Mouse (Mus musculus) erythroblast, adult 5-6 weeks (primary cell): Measurements from ENCODE around the gene Aif1. TPM values are rescaled to one million over a fixed set of nuclear protein-coding genes. Genes with fewer than 3 reads are reported as not detected.

ENCODE experiments used
- ATAC-seq: replicated peaks from 2 replicates; pipeline ENCODE4 v1.8.0; 2016; ENCODE audit warnings: moderate number of reproducible peaks, mild to moderate bottlenecking, moderate TSS enrichment, inconsistent platforms; ENCODE audit not compliant: poor library complexity, low FRiP score, severe bottlenecking
- total RNA-seq, 2 experiments: library from RNA; stranded (forward) in 1 of 2; stranded (reverse) in 1 of 2; fragments of 150-400 nt in 1 of 2; fragments of 200-764, 138-1000 nt in 1 of 2; gene quantifications; 2 replicates each; pipeline versions ENCODE4 v1.2.3 to v1.2.4; 2015 to 2017; ENCODE audit warnings: low replicate concordance in 2 of 2

Gene Aif1
- total RNA-seq (2015; ENCODE audit: low replicate concordance) (14.4 and 19.8 TPM in 2 replicates), total RNA-seq (2017; ENCODE audit: low replicate concordance) (8.7 and 15.8 TPM in 2 replicates)

DNA sequence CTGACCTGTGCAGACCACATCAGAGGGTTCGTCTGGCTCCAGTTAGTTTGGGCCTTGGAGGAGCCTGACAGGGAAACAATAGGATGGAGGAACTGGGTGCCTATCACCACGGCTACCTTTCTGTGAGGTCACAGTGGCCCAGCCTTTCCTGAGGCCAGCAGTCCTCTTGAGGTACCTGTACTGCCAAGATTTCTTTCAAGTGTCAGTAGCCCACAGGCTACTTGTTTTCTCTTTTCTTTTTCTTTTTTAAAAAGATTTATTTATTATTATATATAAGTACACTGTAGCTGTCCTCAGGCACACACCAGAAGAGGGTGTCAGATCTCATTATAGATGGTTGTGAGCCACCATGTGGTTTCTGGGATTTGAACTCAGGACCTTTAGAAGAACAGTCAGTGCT, at the start of gene Aif1:
Gene Aif1 (minus strand): TSS at position 101 of the 400 bp plus-strand sequence.
- ATAC-seq = no peak

DNA sequence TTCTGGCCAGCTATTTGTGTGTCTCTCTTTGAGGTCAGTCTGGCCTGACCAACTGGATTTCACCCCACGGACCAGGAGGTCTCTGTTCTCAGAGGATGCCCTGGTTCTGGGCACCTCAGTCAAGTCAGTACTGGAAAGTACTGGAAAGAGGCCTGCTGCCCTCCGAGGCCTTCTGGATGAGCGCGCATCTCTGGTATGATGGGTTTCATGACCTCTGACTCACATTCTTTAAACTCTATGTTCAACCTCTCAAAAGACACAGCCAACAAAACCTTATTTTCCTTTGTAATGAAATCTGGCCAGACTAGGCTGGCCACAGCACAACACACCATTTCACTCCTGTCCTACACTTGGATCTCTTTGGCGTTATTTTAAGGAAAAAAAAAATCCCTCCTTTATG, 49.6 kb upstream of the Aif1 start:
- no peak for ATAC-seq

DNA sequence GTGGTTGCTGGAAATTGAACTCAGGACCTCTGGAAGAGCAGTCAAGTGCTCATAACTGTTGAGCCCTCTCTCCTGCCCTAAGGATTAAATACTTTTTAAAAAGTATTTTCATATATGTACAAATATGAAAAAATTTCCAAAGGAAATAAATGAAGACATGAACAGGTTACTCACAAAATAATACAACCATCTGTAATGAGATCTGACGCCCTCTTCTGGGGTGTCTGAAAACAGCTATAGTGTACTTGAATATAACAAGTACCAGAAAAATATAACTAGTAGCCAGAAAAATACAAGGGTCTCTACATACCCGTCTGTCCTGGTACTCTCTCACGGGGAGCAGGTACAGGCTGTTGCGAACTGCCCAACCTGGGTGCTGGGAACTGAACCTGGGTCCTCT, 48.8 kb upstream of the Aif1 start:
- no peak for ATAC-seq

DNA sequence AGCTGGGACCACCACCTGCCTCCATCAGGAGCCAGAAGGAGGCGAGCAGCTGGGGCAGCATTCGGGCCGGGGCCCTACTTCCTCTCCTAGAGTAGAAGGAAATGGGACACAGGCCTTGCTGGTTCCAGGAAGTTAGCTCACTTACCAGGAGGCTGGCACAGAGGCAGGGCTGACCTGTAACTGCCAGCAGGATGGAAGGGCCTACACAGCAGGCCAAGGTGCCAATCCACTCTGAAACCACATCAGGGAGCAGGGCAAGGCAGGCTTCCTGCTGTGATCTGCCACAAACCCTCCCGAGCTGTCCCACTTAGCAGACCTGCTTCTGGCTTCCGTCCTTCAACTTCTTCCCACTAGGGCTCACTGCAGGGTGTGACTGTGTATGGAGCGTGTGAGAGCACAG, 46.4 kb upstream of the Aif1 start:
- ATAC-seq = no peak

DNA sequence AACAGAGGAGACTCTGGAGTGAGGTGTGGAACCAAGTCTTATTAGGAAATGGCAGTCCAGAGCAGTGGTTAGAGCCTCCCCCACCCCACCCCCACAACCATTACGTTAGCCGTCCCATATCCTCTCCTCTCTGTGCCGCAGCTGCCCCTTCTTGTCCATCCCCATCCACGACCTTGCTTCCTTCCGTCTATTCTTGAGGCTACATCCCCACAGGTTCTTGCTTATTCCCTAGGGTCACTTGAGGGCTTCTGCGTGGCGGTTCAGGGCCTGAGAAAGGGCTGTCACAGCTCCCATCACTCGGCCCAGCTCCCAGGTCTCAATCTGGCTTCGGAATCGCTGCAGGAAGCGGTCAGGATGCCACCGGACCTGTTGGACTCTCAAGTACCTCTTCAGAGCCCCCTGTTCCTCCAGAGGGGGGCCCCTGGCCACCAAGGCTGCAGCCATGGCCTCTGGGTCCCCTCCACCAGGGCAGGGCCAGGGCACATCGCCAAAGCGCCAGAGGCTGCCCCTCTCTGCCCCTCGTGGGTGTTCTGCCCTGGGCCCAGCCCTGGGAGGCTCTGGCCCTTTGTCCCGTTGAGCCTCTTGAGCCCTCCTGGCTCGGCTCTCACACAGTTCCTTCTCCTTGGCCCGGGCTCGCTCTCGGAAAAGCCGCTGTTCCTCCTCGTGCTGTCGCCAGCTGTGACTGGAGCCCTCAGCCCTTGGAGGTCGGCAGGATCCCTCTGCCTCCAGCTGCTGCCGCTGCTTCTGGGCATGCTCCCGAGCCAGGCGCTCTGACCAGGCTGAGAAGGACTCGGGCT, 44.5 kb upstream of the Aif1 start, which contains the start of gene Gm16181:
Gene Gm16181 (plus strand): TSS at position 679 of the 797 bp plus-strand sequence.
- ATAC-seq = no peak

DNA sequence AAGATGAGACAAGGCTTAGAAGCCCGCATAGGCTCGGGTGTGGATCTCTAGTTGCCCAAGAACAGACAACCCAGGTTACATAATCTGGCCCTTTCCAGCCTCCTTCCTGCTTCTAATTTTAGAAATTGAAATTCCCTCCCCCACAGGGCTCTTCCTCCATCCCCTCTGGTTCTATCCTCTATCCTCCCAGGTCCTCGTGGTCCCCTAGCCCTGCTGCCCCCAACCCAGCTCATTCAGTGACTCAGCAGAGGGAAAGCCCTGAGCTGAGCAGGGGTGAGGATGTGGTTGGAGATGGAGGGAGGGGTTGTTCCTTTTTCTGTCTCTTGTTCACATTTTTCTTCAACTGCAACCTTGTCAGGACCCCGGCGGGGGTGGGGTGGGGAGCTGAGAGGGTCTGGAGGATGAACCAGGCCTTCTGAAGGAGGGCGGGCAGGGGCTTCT, 43.8 kb upstream of the Aif1 start:
- ATAC-seq = no peak

DNA sequence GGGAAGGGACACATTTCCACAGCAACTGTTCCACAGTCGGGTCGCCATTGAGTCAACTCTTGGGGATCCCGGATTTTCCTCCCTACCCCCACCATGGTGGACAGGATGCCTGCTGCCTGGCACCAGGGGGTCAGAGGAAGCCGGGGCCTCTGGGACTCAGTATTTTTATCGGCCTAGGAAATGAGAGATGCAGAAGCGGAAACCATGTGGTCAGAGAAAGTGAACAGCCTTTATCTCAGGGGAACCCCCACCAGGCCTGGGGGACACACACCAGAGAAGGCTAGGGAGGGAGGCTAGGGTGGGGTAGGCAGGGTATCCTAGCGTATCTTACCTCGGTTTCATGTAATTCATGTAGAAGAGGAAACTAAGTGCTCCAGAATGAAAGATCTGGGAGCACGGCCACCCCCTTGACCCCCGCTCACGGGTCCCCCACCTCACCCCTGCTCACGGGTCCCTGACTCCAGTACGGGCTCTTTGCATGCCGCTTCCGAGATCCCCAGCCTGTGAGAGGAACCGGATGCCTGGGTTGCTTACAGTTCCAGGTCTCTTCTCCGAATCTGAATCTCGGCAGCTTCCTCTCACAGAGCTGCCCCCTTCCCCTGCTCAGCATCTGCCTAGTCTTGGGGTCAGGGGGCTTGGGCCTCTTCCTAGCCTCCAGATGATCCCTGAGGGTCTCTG, 42.8 kb upstream of the Aif1 start:
- ATAC-seq = no peak

DNA sequence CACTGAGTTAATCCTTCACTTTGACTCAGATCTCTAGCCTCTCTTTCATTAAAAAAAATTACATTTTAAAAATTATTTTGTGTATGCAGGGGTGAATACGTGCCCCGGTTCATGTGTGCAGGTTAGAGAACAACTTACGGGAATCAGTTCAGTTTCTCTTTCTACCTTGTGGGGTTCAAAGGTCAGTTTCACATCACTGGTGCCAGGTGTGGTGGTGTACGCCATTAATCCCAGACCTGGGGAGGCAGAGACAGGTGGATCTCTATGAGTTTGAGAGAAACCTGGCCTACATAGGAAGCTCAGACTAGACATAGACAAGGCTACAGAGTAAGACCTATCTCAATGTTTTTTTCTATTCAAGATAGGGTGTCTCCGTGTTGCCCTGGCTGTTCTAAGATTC, 37.2 kb upstream of the Aif1 start:
- no peak for ATAC-seq

DNA sequence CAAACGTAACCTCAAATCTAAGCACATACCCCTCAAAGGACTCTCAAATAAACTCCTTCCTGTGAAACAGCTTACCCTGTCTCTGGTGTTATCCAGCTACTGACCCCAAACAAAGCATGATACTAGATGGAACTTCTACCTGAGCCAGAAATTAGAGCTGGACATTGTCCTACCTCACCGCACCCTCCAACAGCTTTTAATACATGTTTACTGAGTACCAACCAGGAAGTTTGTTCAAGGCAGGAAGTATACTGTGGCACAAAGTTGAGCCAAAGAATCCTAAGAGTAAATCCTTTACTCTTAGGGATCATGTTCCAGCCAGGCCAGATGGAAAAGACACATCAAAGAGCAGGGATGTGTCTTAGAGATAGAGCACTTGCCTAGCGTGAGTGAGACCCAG, 34.7 kb upstream of the Aif1 start:
- ATAC-seq = no peak

DNA sequence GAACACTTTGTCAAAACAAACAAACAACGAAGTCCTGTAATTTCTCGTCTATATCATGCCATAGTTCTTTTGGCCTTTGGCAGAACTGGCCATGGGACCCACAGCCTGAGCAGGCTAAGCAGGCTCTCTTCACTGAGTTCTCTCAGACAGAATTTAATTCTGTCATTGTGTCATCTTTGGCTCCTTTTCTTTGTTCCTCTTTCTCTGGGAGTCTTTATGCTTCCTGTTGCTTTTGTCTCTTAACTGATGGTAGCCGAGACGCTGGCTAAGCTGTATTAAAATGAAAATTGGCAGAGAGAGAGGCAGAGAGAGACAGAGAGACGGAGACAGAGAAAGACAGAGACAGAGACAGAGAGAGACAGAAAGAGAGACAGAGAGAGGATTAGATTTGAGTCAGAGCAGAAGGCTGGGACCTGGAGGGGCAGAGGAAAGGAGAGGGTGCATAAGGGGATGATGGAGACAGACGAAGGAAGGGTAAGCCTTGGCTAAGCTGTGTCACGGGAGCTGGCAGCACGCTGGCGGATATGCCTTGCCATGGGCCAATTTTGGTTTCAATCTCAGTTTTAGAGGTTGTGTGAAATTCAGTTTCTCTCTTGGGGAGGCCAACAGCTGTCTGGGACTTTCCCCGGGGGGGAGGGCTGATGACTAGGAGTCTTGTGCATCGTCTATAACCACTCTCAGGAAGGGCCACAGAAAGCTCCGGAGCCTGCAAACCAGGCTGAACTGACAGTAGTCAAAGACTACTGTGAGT, 34.1 kb upstream of the Aif1 start:
- no peak for ATAC-seq

DNA sequence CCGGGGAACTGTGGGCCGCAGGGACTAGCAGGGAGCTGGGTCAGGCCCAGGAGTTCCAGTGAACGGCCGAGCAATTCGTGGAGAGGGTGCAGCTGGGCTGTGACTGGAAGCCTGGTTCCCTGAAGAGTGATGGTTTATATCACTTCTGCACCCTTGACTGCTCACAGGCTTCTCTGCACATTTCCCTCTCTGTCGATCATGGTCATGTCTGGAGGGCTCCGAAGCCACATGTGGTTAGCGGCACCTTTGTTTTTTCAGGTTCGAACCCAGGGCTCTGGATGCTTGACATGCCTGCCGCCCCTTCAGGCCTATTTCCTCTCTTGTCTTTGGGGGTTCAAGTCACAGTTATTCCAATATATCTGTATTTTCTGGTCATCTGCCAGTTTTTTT, 29.5 kb upstream of the Aif1 start:
- no peak for ATAC-seq

DNA sequence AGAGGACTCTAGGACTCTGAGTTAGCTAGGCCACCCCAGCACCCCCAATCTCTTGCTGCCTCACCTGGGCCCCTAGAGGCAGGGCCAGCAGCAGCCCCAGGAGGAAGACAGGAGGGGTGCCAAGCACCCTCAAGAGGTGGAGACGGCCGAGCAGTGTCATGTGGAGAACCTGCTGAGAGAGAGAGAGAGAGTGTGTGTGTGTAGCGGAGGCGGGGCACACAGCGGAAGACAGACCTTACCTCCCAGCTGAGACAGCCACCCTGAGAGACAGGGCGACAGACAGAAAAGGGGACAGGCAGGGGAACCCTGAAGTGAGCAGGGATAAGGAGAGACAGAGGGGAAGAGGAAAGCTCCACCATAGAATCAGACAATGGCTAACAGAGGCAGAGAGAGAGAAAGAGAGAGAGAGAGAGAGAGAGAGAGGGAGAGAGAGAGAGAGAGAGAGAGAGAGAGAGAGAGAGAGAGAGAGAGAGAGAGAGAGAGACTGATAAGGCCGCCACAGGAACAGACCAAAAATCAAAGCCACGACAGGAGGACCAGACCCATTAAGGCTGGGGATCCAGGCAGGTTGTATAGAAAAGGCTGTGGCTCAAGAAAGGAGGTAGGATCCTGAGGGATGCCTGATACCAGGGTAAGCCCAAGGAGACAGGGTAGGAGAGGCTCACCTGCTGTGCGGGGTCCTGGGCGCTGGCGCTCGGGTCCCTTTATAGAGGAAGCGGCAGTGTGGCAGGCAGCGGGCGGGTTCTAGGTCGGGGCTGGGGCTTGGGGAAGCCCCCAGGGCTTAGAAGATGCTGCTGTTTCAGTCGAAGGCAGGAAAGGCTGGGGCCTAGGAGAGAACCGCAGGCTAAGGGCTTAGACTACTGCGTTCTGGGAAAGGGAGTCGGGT, 28.9 kb upstream of the Aif1 start, which contains the start of gene Lta:
Gene Lta (minus strand): TSS at position 858 of the 886 bp plus-strand sequence.
- ATAC-seq = no peak

DNA sequence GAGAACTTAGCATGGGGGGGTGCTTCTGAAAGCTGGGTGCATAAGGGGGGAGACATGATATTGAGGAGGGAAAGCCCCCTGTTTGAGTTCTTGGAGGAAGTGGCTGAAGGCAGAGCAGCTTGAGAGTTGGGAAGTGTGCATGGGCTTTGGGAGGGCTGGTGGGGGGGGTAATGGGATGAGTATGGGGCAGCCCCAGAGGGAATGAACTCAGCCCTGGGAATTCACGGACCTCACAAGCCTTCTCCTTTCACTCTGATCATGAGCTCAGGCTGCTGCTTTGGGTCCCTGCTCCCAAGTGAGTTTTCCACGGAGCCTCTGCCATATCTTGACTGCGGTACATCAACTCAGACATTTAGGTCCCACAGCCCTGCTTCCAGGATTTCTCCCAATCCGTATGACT, 26.6 kb upstream of the Aif1 start:
- ATAC-seq = no peak

DNA sequence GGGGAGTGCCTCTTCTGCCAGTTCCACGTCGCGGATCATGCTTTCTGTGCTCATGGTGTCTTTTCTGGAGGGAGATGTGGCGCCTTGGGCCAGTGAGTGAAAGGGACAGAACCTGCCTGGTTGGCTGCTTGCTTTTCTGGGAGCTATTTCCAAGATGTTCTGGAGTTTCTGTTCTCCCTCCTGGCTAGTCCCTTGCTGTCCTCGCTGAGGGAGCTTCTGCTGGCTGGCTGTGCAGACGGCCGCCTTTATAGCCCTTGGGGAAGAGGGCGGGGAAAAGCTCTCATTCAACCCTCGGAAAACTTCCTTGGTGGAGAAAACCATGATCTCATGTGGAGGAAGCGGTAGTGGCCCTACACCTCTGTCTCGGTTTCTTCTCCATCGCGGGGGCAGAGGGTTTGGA, 25.9 kb upstream of the Aif1 start, which contains the start of gene Tnf:
Gene Tnf (minus strand): TSS at position 221 of the 400 bp plus-strand sequence.
- ATAC-seq = no peak

DNA sequence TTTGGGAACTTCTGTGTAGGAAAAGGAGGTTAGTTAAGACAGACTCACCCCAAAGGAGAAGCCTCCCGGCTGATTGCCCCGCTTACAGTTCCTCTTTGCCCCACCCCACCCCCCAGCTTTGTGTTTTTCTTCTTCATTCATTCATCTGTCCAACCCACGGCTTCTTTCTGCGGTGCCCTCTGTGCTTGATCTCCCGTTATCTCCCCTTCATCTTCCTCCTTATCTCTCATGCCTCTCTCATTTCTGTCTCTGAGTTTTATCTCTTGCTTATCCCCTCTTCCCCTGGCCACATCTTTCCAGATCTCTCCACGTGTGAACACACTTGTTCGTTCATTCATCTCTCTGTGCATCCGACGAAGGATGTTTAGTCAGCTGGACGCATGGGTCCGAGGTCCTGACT, 25.3 kb upstream of the Aif1 start:
- ATAC-seq = no peak

DNA sequence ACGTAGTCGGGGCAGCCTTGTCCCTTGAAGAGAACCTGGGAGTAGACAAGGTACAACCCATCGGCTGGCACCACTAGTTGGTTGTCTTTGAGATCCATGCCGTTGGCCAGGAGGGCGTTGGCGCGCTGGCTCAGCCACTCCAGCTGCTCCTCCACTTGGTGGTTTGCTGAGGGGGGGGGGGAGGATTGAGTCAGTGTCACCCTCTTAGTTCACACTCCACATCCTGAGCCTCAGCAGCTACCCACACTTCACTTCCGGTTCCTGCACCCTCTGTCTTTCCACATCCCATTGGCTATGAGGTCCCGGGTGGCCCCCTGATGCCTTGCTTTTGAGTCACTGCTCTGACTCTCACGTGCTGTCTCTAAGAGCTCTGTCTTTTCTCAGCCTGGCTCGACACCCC, 24.5 kb upstream of the Aif1 start:
- no peak for ATAC-seq

DNA sequence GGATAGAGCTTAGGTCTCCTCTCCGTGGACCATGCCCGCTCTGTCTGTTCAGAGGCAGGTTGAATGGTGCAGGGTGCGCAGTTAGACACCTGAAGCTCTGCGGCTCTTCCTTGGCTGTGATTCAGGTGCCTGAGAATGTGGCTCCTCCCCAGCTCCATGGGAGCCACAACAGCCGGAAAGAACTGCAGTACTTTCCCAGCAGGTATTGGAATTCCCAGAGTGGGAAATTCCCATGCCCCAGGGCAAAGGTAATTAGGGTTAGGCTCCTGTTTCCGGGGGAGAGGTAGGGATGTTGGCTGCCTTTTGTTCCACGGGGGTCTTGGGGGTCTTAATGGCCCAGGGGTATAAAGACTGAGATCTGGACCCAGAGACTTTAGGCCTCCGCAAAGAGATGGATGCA, 23.1 kb upstream of the Aif1 start:
- no peak for ATAC-seq

DNA sequence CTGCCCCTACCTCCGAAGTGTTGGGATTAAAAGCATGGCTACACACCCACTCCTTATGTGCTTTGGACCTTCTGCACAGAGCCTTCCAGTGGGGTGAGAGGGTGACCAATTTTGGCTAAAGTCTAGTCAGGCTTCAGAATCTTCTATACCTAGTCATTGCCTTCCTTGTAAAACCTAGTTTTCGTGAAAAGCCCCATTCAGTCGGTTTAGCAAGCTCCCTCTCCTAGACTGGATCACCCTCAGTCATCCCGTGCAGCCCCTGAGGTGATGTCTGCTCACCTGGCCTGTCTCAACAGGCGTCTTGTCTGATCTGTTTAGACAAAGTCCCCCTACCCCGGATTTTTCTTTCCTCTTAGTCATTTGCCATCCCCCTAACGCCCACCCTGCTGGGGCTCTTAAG, 22.2 kb upstream of the Aif1 start:
- no peak for ATAC-seq

DNA sequence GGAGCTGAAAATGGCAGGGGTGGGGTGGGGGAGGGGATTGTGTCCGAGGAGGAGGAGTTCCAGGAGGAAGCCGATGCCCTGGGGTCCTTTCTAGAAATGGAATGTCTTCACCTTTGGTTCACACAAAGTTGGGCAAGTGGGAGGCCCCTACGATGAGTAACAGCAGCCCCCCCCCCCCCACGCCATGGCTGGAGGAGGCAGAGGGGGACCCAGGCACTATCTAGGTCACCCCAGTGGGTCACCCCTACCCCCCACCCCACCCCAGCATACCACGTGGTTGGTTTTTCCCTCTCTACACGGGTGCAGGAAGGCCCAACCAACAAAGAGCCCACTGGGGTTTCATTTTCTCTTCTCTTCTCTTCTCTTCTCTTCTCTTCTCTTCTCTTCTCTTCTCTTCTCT, 21.3 kb upstream of the Aif1 start:
- no peak for ATAC-seq

DNA sequence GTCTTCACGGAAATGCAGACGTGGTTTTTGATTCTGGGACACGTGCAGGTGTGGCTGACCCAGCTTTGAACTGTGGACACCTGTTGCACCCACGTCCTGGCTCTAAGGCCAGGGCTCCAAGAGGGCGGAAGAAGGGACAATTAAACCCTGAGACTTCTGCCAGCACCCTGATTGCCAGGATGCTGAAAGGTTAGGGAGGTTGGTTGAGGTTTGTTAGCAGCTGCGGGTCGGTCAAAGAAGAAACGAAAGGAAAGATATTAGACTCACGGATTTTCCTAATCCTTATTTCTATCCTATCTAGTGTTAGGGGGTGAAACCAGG, 20.4 kb upstream of the Aif1 start:
- ATAC-seq = no peak
